Mouse (Mus musculus) intestine, postnatal 0 days (tissue): ENCODE results near the gene Pcbp4. TPM values are rescaled to one million over a fixed set of nuclear protein-coding genes. Genes with fewer than 3 reads are reported as not detected.
A peak's percentile ranks its signal among the peaks of the same experiment; 100 is the strongest.

Source experiments
- ATAC-seq: fragments of 200-750 bp; cut with Nextera tagmentation; 2 replicates; pipeline ENCODE4 v1.8.0; 2017; ENCODE audit warnings: mild to moderate bottlenecking, moderate TSS enrichment, moderate library complexity
- H3K27ac ChIP-seq: fragments of 300-500 bp; sonication (generic); 2 replicates; pipeline ENCODE4 v1.5.1; 2014; ENCODE audit warnings: mild to moderate bottlenecking, low read depth, low read length, moderate library complexity
- H3K27me3 ChIP-seq: fragments of 300-500 bp; sonication (generic); replicated peaks from 2 replicates; pipeline ENCODE4 v1.6.1; 2014; ENCODE audit warnings: low read length, mixed read lengths; ENCODE audit not compliant: control insufficient read depth, insufficient read depth
- H3K36me3 ChIP-seq: fragments of 300-500 bp; sonication (generic); 2 replicates; pipeline ENCODE4 v1.6.1; 2014; ENCODE audit warnings: mild to moderate bottlenecking, moderate library complexity; ENCODE audit not compliant: control insufficient read depth, insufficient read depth
- H3K4me1 ChIP-seq: fragments of 300-500 bp; sonication (generic); replicated peaks from 2 replicates; pipeline ENCODE4 v1.6.1; 2014; ENCODE audit warnings: antibody characterized with exemption, low read length, mixed read lengths; ENCODE audit not compliant: control insufficient read depth, insufficient read depth
- H3K4me2 ChIP-seq: fragments of 300-500 bp; sonication (generic); replicated peaks from 2 replicates; pipeline ENCODE4 v1.6.1; 2014; ENCODE audit warnings: low read depth, mild to moderate bottlenecking, moderate library complexity
- H3K4me3 ChIP-seq: fragments of 300-500 bp; sonication (generic); 2 replicates; pipeline ENCODE4 v1.5.1; 2014; ENCODE audit warnings: low read depth, low read length
- H3K9ac ChIP-seq: fragments of 300-500 bp; sonication (generic); 2 replicates; pipeline ENCODE4 v1.6.1; 2014; ENCODE audit warnings: mild to moderate bottlenecking, low read depth, low read length
- H3K9me3 ChIP-seq: fragments of 300-500 bp; sonication (generic); 2 replicates; pipeline ENCODE4 v1.6.1; 2016; ENCODE audit warnings: mixed run types; ENCODE audit not compliant: control insufficient read depth
- CTCF ChIP-seq: sonication (generic); IDR thresholded peaks from 2 replicates; pipeline ENCODE4 v1.5.1; 2016; ENCODE audit warnings: low read depth, mild to moderate bottlenecking, control low read depth, antibody characterized with exemption, moderate library complexity
- WGBS: fragments of 180-500 bp; shearing (Covaris S2); extraction: QIAGEN DNeasy Blood & Tissue Kit; methylation state at CpG from one replicate; pipeline ENCODE4 v1.1.7; 2014; 5-methylcytosine and 5-hydroxymethylcytosine counted together
- polyA plus RNA-seq: library from polyadenylated mRNA; unstranded; fragments of >200 nt; fragmentation: Nextera tagmentation; extraction: Ambion mirVana; gene quantifications from 2 replicates; pipeline ENCODE4 v1.2.1, GENCODE M21; 2015

Pcbp4 gene
- polyA plus RNA-seq, 1 experiment from 2014 or later, result 15.7 TPM

GRCm38 (mm10) chr9:106471892-106472291, 18.8 kb downstream of the Pcbp4 start:
- no peak; the same call in 1 of the 2 replicates for ATAC-seq
- H3K4me3 ChIP-seq, result no peak overlapping the region

GRCm38 (mm10) chr9:106472321-106472720, 19.2 kb downstream of the Pcbp4 start:
- H3K4me2 ChIP-seq, result no peak overlapping the region
- no peak overlapping the region for H3K9ac ChIP-seq
- WGBS, result 47% methylated on average over 4 of the region's 4 CpGs

More at GRCm38 (mm10) chr9:106471892-106472291, 18.8 kb downstream of the Pcbp4 start:
- H3K27ac ChIP-seq, result no peak overlapping the region
- H3K4me2 ChIP-seq, result peak overlapping the region; percentile 50; the same call in 1 of the 2 replicates
- no peak overlapping the region for H3K9ac ChIP-seq
- no peaks in the 10 kb centered on the region for H3K27me3 ChIP-seq
- no peaks in the 10 kb centered on the region; the same call in 1 of the 2 replicates for H3K36me3 ChIP-seq
- H3K9me3 ChIP-seq, result no peaks in the 10 kb centered on the region
- no peak; the same call in 1 of the 2 replicates for TF ChIP-seq CTCF
- peaks cover 8% of the 10 kb centered on the region for H3K4me1 ChIP-seq
- WGBS, result 25% methylated on average over 5 of the region's 5 CpGs

GRCm38 (mm10) chr9:106473081-106473752, 20.1 kb downstream of the Pcbp4 start:
- no peaks in the 10 kb centered on the region for H3K27me3 ChIP-seq
- H3K4me1 ChIP-seq, result peaks cover 8% of the 10 kb centered on the region
- 79% methylated on average over 16 of the region's 16 CpGs for WGBS
- no peak overlapping the region for H3K4me2 ChIP-seq
- H3K36me3 ChIP-seq, result no peaks in the 10 kb centered on the region; the same call in 1 of the 2 replicates
- H3K4me3 ChIP-seq, result no peak overlapping the region
- H3K27ac ChIP-seq, result no peak overlapping the region
- no peaks in the 10 kb centered on the region for H3K9me3 ChIP-seq
- ATAC-seq, result no peak
- H3K9ac ChIP-seq, result no peak overlapping the region
- no peak for TF ChIP-seq CTCF

More at GRCm38 (mm10) chr9:106472321-106472720, 19.2 kb downstream of the Pcbp4 start:
- Histone ChIP-seq H3K4me1 (peaks cover 8% of the 10 kb centered on the region), H3K4me3 (no peak overlapping the region), H3K9me3 (no peaks in the 10 kb centered on the region), H3K27me3 (no peaks in the 10 kb centered on the region), H3K27ac (peak overlapping the region; percentile 24; the same call in 1 of the 2 replicates), H3K36me3 (no peaks in the 10 kb centered on the region; the same call in 1 of the 2 replicates)
- no peak for TF ChIP-seq CTCF
- no peak for ATAC-seq

GRCm38 (mm10) chr9:106473753-106474105, 20.6 kb downstream of the Pcbp4 start:
- no peaks in the 10 kb centered on the region for H3K9me3 ChIP-seq
- no peak overlapping the region for H3K27ac ChIP-seq
- H3K27me3 ChIP-seq, result no peaks in the 10 kb centered on the region
- no peak for ATAC-seq
- H3K4me1 ChIP-seq, result peaks cover 8% of the 10 kb centered on the region
- no peak overlapping the region for H3K9ac ChIP-seq
- H3K36me3 ChIP-seq, result no peaks in the 10 kb centered on the region; the same call in 1 of the 2 replicates
- no peak overlapping the region for H3K4me2 ChIP-seq
- no peak overlapping the region for H3K4me3 ChIP-seq
- whole genome bisulfite sequencing, result 80% methylated on average over 5 of the region's 5 CpGs
- no peak for TF ChIP-seq CTCF

- H3K27me3 ChIP-seq, result no peaks in the 10 kb centered on the region
- H3K9me3 ChIP-seq, result no peaks in the 10 kb centered on the region
- peaks cover 8% of the 10 kb centered on the region for H3K4me1 ChIP-seq
- no peak overlapping the region for H3K9ac ChIP-seq
- peak; percentile 89 for TF ChIP-seq CTCF
- H3K36me3 ChIP-seq, result peaks cover 6% of the 10 kb centered on the region; the same call in 1 of the 2 replicates
- no peak overlapping the region for H3K4me3 ChIP-seq
- 12% methylated on average over 6 of the region's 6 CpGs for WGBS
- no peak overlapping the region for H3K4me2 ChIP-seq
- no peak for ATAC-seq
- H3K27ac ChIP-seq, result no peak overlapping the region
Measured at GRCm38 (mm10) chr9:106474456-106474855, 21.4 kb downstream of the Pcbp4 start.

GRCm38 (mm10) chr9:106475046-106475445, 22.0 kb downstream of the Pcbp4 start:
- no peak overlapping the region for H3K4me3 ChIP-seq
- H3K9me3 ChIP-seq, result no peaks in the 10 kb centered on the region
- WGBS, result 70% methylated on average over 7 of the region's 7 CpGs
- H3K4me1 ChIP-seq, result peaks cover 8% of the 10 kb centered on the region
- no peaks in the 10 kb centered on the region for H3K27me3 ChIP-seq
- H3K27ac ChIP-seq, result no peak overlapping the region
- H3K9ac ChIP-seq, result no peak overlapping the region
- no peak for ATAC-seq
- TF ChIP-seq CTCF, result no peak
- H3K4me2 ChIP-seq, result 0 out of 2 replicates have a peak overlapping the region, but pooled peaks have one; percentile 53
- H3K36me3 ChIP-seq, result peaks cover 12% of the 10 kb centered on the region; the same call in 1 of the 2 replicates
